Mouse (Mus musculus) stomach, postnatal 0 days (tissue): ENCODE data around the gene Ddx39b. TPM values are rescaled to one million over a fixed set of nuclear protein-coding genes. Genes with fewer than 3 reads are reported as not detected.
A peak's percentile ranks its signal among the peaks of the same experiment; 100 is the strongest.

Source experiments
- ATAC-seq: fragments of 200-750 bp; cut with Nextera tagmentation; 2 replicates; pipeline ENCODE4 v1.8.0; 2017; ENCODE audit not compliant: low FRiP score, low TSS enrichment
- DNase-seq: peaks from one replicate; pipeline ENCODE4 v3.0.0-alpha.2; 2016; ENCODE audit warnings: low spot score
- H3K27ac ChIP-seq: fragments of 300-500 bp; sonication (generic); replicated peaks from 2 replicates; pipeline ENCODE4 v1.5.1; 2014; ENCODE audit warnings: mild to moderate bottlenecking, control low read depth
- H3K27me3 ChIP-seq: fragments of 300-500 bp; sonication (generic); 2 replicates; pipeline ENCODE4 v1.6.1; 2014; ENCODE audit warnings: low read length; ENCODE audit not compliant: control insufficient read depth, insufficient read depth
- H3K36me3 ChIP-seq: fragments of 300-500 bp; sonication (generic); 2 replicates; pipeline ENCODE4 v1.6.1; 2014; ENCODE audit warnings: low read length, mixed read lengths; ENCODE audit not compliant: control insufficient read depth, insufficient read depth
- H3K4me1 ChIP-seq: fragments of 300-500 bp; sonication (generic); replicated peaks from 2 replicates; pipeline ENCODE4 v1.6.1; 2014; ENCODE audit warnings: antibody characterized with exemption; ENCODE audit not compliant: control insufficient read depth, insufficient read depth
- H3K4me2 ChIP-seq: fragments of 300-500 bp; sonication (generic); replicated peaks from 2 replicates; pipeline ENCODE4 v1.6.1; 2014; ENCODE audit warnings: low read depth, mild to moderate bottlenecking, control low read depth, moderate library complexity
- H3K4me3 ChIP-seq: fragments of 300-500 bp; sonication (generic); 2 replicates; pipeline ENCODE4 v1.5.1; 2014; ENCODE audit warnings: low read depth, low read length, control low read depth
- H3K9ac ChIP-seq: fragments of 300-500 bp; sonication (generic); 2 replicates; pipeline ENCODE4 v1.6.1; 2014; ENCODE audit warnings: mild to moderate bottlenecking, low read length, control low read depth, mixed read lengths
- H3K9me3 ChIP-seq: fragments of 300-500 bp; sonication (generic); 2 replicates; pipeline ENCODE4 v1.6.1; 2016; ENCODE audit warnings: low read length; ENCODE audit not compliant: control insufficient read depth
- CTCF ChIP-seq: IDR thresholded peaks from 2 replicates; pipeline ENCODE4 v1.5.1; 2016; ENCODE audit warnings: antibody characterized with exemption, low read depth, mild to moderate bottlenecking, moderate library complexity
- EP300 ChIP-seq: optimal IDR thresholded peaks from 2 replicates; pipeline ENCODE3; 2016; ENCODE audit warnings: antibody characterized with exemption
- WGBS: fragments of 180-500 bp; shearing (Covaris S2); extraction: QIAGEN DNeasy Blood & Tissue Kit; methylation state at CpG from one replicate; pipeline ENCODE4 v1.1.7; 2014; 5-methylcytosine and 5-hydroxymethylcytosine counted together
- polyA plus RNA-seq: library from polyadenylated mRNA; unstranded; fragments of >200 nt; fragmentation: Nextera tagmentation; extraction: Ambion mirVana; gene quantifications from 2 replicates; pipeline ENCODE4 v1.2.1, GENCODE M21; 2015

Gene Ddx39b
- polyA plus RNA-seq, 1 experiment from 2014 or later: 143 TPM

DNA sequence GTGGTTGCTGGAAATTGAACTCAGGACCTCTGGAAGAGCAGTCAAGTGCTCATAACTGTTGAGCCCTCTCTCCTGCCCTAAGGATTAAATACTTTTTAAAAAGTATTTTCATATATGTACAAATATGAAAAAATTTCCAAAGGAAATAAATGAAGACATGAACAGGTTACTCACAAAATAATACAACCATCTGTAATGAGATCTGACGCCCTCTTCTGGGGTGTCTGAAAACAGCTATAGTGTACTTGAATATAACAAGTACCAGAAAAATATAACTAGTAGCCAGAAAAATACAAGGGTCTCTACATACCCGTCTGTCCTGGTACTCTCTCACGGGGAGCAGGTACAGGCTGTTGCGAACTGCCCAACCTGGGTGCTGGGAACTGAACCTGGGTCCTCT is 16.9 kb upstream of the Ddx39b start:
- no peaks in the 10 kb centered on the region for H3K9me3 ChIP-seq
- H3K9ac ChIP-seq: no peak overlapping the region
- H3K27me3 ChIP-seq: no peaks in the 10 kb centered on the region
- no peaks in the 10 kb centered on the region for H3K4me1 ChIP-seq
- H3K27ac ChIP-seq: no peak overlapping the region
- peaks cover 4% of the 10 kb centered on the region; the same call in 1 of the 2 replicates for H3K36me3 ChIP-seq
- H3K4me3 ChIP-seq: no peak overlapping the region
- 92% methylated on average over 4 of the region's 4 CpGs for WGBS
- TF ChIP-seq CTCF: no peak
- no peak for TF ChIP-seq EP300
- no peak for DNase-seq
- ATAC-seq: no peak
- H3K4me2 ChIP-seq: no peak overlapping the region

DNA sequence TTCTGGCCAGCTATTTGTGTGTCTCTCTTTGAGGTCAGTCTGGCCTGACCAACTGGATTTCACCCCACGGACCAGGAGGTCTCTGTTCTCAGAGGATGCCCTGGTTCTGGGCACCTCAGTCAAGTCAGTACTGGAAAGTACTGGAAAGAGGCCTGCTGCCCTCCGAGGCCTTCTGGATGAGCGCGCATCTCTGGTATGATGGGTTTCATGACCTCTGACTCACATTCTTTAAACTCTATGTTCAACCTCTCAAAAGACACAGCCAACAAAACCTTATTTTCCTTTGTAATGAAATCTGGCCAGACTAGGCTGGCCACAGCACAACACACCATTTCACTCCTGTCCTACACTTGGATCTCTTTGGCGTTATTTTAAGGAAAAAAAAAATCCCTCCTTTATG is 16.1 kb upstream of the Ddx39b start:
- Histone ChIP-seq H3K4me1 (no peaks in the 10 kb centered on the region), H3K27ac (no peak overlapping the region), H3K4me3 (no peak overlapping the region), H3K27me3 (no peaks in the 10 kb centered on the region), H3K36me3 (peaks cover 4% of the 10 kb centered on the region; the same call in 1 of the 2 replicates), H3K4me2 (no peak overlapping the region), H3K9ac (no peak overlapping the region), H3K9me3 (no peaks in the 10 kb centered on the region)
- no peak for TF ChIP-seq EP300
- no peak for TF ChIP-seq CTCF
- DNase-seq (no peak), ATAC-seq (no peak)
- 91% methylated on average over 5 of the region's 5 CpGs for WGBS

DNA sequence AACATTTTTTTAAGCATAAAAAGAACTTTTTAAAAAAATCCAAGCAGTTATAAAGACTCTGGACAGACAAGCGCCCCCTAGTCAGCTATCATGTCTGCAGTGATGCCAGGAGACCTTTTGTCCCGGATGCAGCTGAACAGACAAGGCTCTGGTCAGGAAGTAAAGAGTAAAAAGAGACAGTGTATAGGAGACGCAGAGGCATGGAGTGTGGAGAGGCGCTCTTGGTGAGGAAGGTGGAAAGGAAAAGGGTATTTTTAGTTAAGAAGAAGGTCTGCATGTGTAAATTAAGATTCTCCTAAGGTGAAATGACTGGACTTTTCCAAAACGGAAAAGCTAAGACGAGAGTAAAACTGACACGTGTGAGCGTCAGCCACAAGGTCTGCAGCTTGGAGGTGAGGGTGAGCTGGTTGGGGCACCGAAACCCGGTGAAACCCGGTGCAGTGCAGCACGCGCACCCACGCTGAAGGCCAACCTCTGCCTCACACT is 14.9 kb upstream of the Ddx39b start:
- no peak for DNase-seq
- ATAC-seq: no peak
- Histone ChIP-seq H3K27me3 (no peaks in the 10 kb centered on the region), H3K27ac (no peak overlapping the region), H3K36me3 (peaks cover 4% of the 10 kb centered on the region), H3K4me3 (no peak overlapping the region), H3K4me2 (no peak overlapping the region), H3K9me3 (no peaks in the 10 kb centered on the region), H3K4me1 (no peaks in the 10 kb centered on the region), H3K9ac (no peak overlapping the region)
- WGBS: 84% methylated on average over 14 of the region's 14 CpGs
- no peak for TF ChIP-seq EP300
- TF ChIP-seq CTCF: no peak

DNA sequence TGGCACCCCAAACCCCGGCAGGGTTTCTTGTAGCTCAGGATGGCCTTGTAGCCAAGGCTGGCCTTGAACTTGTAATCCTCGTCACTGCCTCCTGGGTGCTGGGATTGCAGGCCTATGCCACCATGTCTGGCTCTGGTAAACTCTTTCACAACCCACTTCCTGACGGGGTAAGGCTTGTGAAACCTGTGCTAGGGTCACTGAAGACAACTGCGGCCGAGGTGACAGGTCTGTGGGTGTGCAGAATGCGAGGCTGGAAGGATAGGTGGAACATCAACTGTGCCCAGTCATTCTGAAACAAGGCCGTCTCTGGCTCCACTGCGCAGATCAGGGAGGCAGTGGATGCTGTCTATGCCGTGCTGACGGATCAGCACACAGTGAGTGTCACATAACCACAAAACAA is 10.5 kb upstream of the Ddx39b start:
- TF ChIP-seq CTCF (no peak), EP300 (no peak)
- ATAC-seq (no peak), DNase-seq (no peak)
- WGBS: 91% methylated on average over 10 of the region's 10 CpGs
- H3K4me1 ChIP-seq: peaks cover 2% of the 10 kb centered on the region
- no peaks in the 10 kb centered on the region for H3K9me3 ChIP-seq
- no peak overlapping the region for H3K4me3 ChIP-seq
- peaks cover 4% of the 10 kb centered on the region for H3K36me3 ChIP-seq
- H3K27me3 ChIP-seq: no peaks in the 10 kb centered on the region
- H3K27ac ChIP-seq: no peak overlapping the region
- no peak overlapping the region for H3K9ac ChIP-seq
- no peak overlapping the region for H3K4me2 ChIP-seq

DNA sequence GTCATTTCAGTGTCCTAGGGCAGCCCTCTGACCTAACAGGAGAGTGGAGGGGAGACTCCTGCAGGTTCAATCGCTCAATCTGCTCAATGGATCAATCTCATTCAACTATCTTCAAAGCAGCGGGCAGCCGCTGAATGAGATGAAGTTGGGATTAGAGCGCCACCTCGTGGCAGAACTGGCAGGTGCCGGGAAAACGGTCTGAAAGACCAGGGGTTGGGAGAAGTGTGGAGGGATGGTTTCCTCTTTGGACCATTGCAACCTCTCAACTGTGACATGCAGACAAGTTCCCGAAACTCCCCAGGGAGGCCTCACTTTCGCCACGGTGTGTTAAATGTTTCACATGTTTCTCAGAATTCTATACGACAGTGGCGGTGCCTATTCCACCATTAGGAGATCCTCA is 9.5 kb upstream of the Ddx39b start:
- TF ChIP-seq CTCF: peak; percentile 97
- no peak for TF ChIP-seq EP300
- H3K27ac ChIP-seq: no peak overlapping the region
- ATAC-seq: no peak
- H3K4me3 ChIP-seq: no peak overlapping the region
- DNase-seq: peak; percentile 84
- no peak overlapping the region for H3K4me2 ChIP-seq
- H3K9me3 ChIP-seq: no peaks in the 10 kb centered on the region
- no peak overlapping the region for H3K9ac ChIP-seq
- no peaks in the 10 kb centered on the region for H3K27me3 ChIP-seq
- peaks cover 2% of the 10 kb centered on the region for H3K4me1 ChIP-seq
- 15% methylated on average over 12 of the region's 12 CpGs for WGBS
- H3K36me3 ChIP-seq: peaks cover 4% of the 10 kb centered on the region

DNA sequence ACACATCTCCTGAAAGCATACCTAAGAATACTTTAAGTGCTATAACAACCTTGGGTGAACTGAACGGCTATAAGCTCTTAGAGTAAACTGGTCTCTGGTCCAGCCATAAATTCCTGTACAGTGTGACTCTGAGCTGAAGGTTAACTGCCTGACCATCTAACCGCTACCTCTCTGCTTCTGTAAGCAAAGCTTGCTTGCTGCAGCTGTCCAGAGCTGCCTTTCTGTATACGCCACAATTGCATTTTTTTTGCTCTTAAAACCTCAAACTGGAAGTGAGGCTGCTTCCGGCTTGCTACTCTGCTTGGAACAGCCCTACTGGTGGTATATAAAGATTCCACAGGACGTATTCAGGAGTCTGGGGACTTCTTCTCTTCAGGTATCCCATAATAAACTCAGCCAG is 8.9 kb upstream of the Ddx39b start:
- Histone ChIP-seq H3K4me2 (no peak overlapping the region), H3K9me3 (no peaks in the 10 kb centered on the region), H3K4me3 (no peak overlapping the region), H3K27ac (peak overlapping the region; percentile 85), H3K9ac (no peak overlapping the region), H3K27me3 (no peaks in the 10 kb centered on the region), H3K4me1 (peaks cover 2% of the 10 kb centered on the region), H3K36me3 (peaks cover 4% of the 10 kb centered on the region)
- ATAC-seq: no peak
- no peak for DNase-seq
- TF ChIP-seq EP300 (no peak), CTCF (no peak)
- WGBS: 65% methylated on average over 5 of the region's 5 CpGs
